Mouse (Mus musculus): ENCODE data around the gene Sh3pxd2b.

DNA sequence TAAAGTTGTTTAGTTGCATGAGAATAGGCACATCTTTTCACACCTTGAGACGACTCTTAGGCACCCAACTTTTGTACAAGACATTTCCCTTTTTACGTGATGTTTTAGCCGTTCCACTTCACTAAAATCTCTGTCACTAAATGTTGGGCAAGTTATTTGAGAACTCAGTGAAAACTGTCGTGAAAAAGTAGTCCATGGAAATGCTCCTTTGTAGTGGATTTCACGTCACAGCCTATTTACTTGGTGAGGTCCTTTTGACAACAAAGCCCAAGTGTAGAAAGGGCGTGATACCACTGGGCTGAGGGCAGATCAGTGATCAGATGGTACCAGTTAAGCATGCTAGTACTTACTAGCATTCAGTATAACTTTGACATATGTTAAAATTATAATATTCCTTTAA is 108.7 kb downstream of the Sh3pxd2b start:
- TF ChIP-seq CTCF (IDR thresholded peaks at IDR 0.05; ENCODE audit: extremely low read depth, insufficient read depth, low read length) (no peak), POLR2A (IDR thresholded peaks at IDR 0.05; ENCODE audit: extremely low read depth, insufficient read depth, low read length) (no peak)

Measured in cortical plate, adult 2 months (tissue).